In genomic region chr14:79503371-79504075, GRCm38 (mm10) we compare ENCODE assay signal across 8 mouse cellular contexts. TPM values are rescaled to one million over a fixed set of nuclear protein-coding genes. Genes with fewer than 3 reads are reported as not detected.
A peak's percentile ranks its signal among the peaks of the same experiment; 100 is the strongest.
DNase-seq lines count a peak whose midpoint lies in the region; ATAC-seq and TF ChIP-seq lines count a peak whose summit lies in the region.

No protein-coding gene starts in this region.

- no peak for TF ChIP-seq CTCF in thymus, adult 2 months (IDR thresholded peaks at IDR 0.05; ENCODE audit: borderline replicate concordance, control insufficient read depth, extremely low read depth, insufficient read depth, low read length, poor library complexity)
- TF ChIP-seq CTCF in kidney, postnatal 0 days (IDR thresholded peaks at IDR 0.05; ENCODE audit: low read depth), result no peak; the same call in 1 of the 2 replicates

- 69% methylated on average over 5 of the region's 5 CpGs for WGBS in thymus, adult 2 months
- 55% methylated on average over 5 of the region's 5 CpGs for WGBS in kidney, postnatal 0 days
- 49% methylated on average over 5 of the region's 5 CpGs for WGBS in stomach, embryonic 16.5 days
- 87% methylated on average over 5 of the region's 5 CpGs for WGBS in forebrain, embryonic 12.5 days

- H3K9me3 ChIP-seq in kidney, postnatal 0 days (replicated peaks; ENCODE audit: low read length), result no peaks in the 10 kb centered on the region
- no peaks in the 10 kb centered on the region for H3K9me3 ChIP-seq in stomach, embryonic 16.5 days (replicated peaks; ENCODE audit: control insufficient read depth, low read length)
- no peaks in the 10 kb centered on the region for H3K9me3 ChIP-seq in forebrain, embryonic 12.5 days

- no peak overlapping the region for H3K4me3 ChIP-seq in thymus, adult 2 months (ENCODE audit: control insufficient read depth, insufficient read depth, low read length)
- H3K4me3 ChIP-seq in kidney, postnatal 0 days (replicated peaks; ENCODE audit: low read depth, low read length), result no peak overlapping the region
- H3K4me3 ChIP-seq in stomach, embryonic 16.5 days (replicated peaks; ENCODE audit: low read length), result no peak overlapping the region
- no peak overlapping the region for H3K4me3 ChIP-seq in forebrain, embryonic 12.5 days (replicated peaks)

- peak; percentile 70 for DNase-seq in adrenal gland, postnatal 10 days
- no peak for DNase-seq in adrenal gland, postnatal 4 days (ENCODE audit: low spot score in 2 of 2)
- DNase-seq in thymus, adult 2 months, result no peak
- no peak for DNase-seq in thymus, postnatal 36 days
- DNase-seq in kidney, postnatal 0 days (ENCODE audit: low spot score), result no peak
- DNase-seq in retina, postnatal 1 day, result no peak

- peak overlapping the region; percentile 43; the same call in 1 of the 2 replicates for H3K27ac ChIP-seq in thymus, adult 2 months (ENCODE audit: control insufficient read depth, insufficient read depth, low read length)
- H3K27ac ChIP-seq in kidney, postnatal 0 days, result peak overlapping the region; percentile 5
- H3K27ac ChIP-seq in stomach, embryonic 16.5 days (ENCODE audit: low read length), result peak overlapping the region; percentile 84
- H3K27ac ChIP-seq in forebrain, embryonic 12.5 days, result no peak overlapping the region

- H3K9ac ChIP-seq in kidney, postnatal 0 days (ENCODE audit: low read depth, low read length), result no peak overlapping the region
- H3K9ac ChIP-seq in stomach, embryonic 16.5 days (ENCODE audit: low read length), result no peak overlapping the region
- no peak overlapping the region for H3K9ac ChIP-seq in forebrain, embryonic 12.5 days

- ATAC-seq in kidney, postnatal 0 days (replicated peaks; ENCODE audit: low FRiP score, low read depth), result no peak
- ATAC-seq in stomach, embryonic 16.5 days (ENCODE audit: insufficient read depth, low FRiP score), result peak; percentile 61; the same call in 1 of the 2 replicates
- ATAC-seq in forebrain, embryonic 12.5 days (ENCODE audit: low FRiP score), result no peak

- H3K4me2 ChIP-seq in kidney, postnatal 0 days (ENCODE audit: low read length), result no peak overlapping the region
- H3K4me2 ChIP-seq in stomach, embryonic 16.5 days (ENCODE audit: low read depth, low read length), result no peak overlapping the region
- H3K4me2 ChIP-seq in forebrain, embryonic 12.5 days, result no peak overlapping the region

- H3K36me3 ChIP-seq in thymus, adult 2 months (ENCODE audit: control insufficient read depth, insufficient read depth, low read length), result no peaks in the 10 kb centered on the region
- 0 out of 2 replicates have a peak, but pooled peaks cover 2% of the 10 kb centered on the region for H3K36me3 ChIP-seq in kidney, postnatal 0 days (ENCODE audit: insufficient read depth, low read length)
- H3K36me3 ChIP-seq in stomach, embryonic 16.5 days (ENCODE audit: control insufficient read depth, insufficient read depth, low read length), result no peaks in the 10 kb centered on the region
- H3K36me3 ChIP-seq in forebrain, embryonic 12.5 days (replicated peaks), result no peaks in the 10 kb centered on the region

- TF ChIP-seq POLR2A in thymus, adult 2 months (IDR thresholded peaks at IDR 0.05; ENCODE audit: control insufficient read depth, extremely low read depth, insufficient read depth, low read length, poor library complexity), result no peak

- H3K4me1 ChIP-seq in thymus, adult 2 months (replicated peaks; ENCODE audit: control insufficient read depth, insufficient read depth, low read length), result peaks cover 11% of the 10 kb centered on the region
- peaks cover 4% of the 10 kb centered on the region; the same call in 1 of the 2 replicates for H3K4me1 ChIP-seq in kidney, postnatal 0 days (replicated peaks; ENCODE audit: insufficient read depth, low read length)
- peaks cover 19% of the 10 kb centered on the region for H3K4me1 ChIP-seq in stomach, embryonic 16.5 days (ENCODE audit: control insufficient read depth, insufficient read depth, low read length)
- H3K4me1 ChIP-seq in forebrain, embryonic 12.5 days, result no peaks in the 10 kb centered on the region

- no peaks in the 10 kb centered on the region for H3K27me3 ChIP-seq in thymus, adult 2 months (ENCODE audit: control insufficient read depth, insufficient read depth, low read length)
- no peaks in the 10 kb centered on the region for H3K27me3 ChIP-seq in kidney, postnatal 0 days (ENCODE audit: insufficient read depth, low read length)
- no peaks in the 10 kb centered on the region for H3K27me3 ChIP-seq in stomach, embryonic 16.5 days (ENCODE audit: control insufficient read depth, insufficient read depth, low read length)
- H3K27me3 ChIP-seq in forebrain, embryonic 12.5 days, result no peaks in the 10 kb centered on the region

RNA-seq across cellular contexts. Expression of gene Wbp4, which starts 22.2 kb away (rescaled TPM):
- 10 to 100 TPM; 33.5 to 33.6 TPM for total RNA-seq in adrenal gland, postnatal 10 days (2021)
- total RNA-seq in adrenal gland, postnatal 4 days (2021), result 10 to 100 TPM; 44.8 to 46.7 TPM
- 7.3 TPM in 2 replicates for polyA plus RNA-seq in thymus, adult 2 months (2012; rRNA removed)
- polyA plus RNA-seq in kidney, postnatal 0 days (2015; fragmentation: Nextera tagmentation; extraction: Ambion mirVana), result 46.8 and 47.6 TPM in 2 replicates
- polyA plus RNA-seq in stomach, embryonic 16.5 days (2015; fragmentation: Nextera tagmentation; extraction: Ambion mirVana), result 32.4 and 36.4 TPM in 2 replicates
- 55.9 and 56.7 TPM in 2 replicates for polyA plus RNA-seq in forebrain, embryonic 12.5 days (2016; fragmentation: Nextera tagmentation; extraction: Ambion mirVana)

RNA-seq across cellular contexts. Expression of gene Elf1, which starts 22.5 kb away (rescaled TPM):
- 10 to 100 TPM; 24.7 to 27.4 TPM for total RNA-seq in adrenal gland, postnatal 10 days (2021)
- 10 to 100 TPM; 27.4 to 28.8 TPM for total RNA-seq in adrenal gland, postnatal 4 days (2021)
- polyA plus RNA-seq in thymus, adult 2 months (2012; rRNA removed), result 71.4 and 75.9 TPM in 2 replicates
- polyA plus RNA-seq in kidney, postnatal 0 days (2015; fragmentation: Nextera tagmentation; extraction: Ambion mirVana), result 18.2 and 18.3 TPM in 2 replicates
- polyA plus RNA-seq in stomach, embryonic 16.5 days (2015; fragmentation: Nextera tagmentation; extraction: Ambion mirVana), result 18.0 and 19.2 TPM in 2 replicates
- polyA plus RNA-seq in forebrain, embryonic 12.5 days (2016; fragmentation: Nextera tagmentation; extraction: Ambion mirVana), result 5.7 and 6.2 TPM in 2 replicates

RNA-seq across cellular contexts. Expression of gene Kbtbd6, which starts 51.9 kb away (rescaled TPM):
- under 1 TPM; 0.61 to 0.72 TPM for total RNA-seq in adrenal gland, postnatal 10 days (2021)
- total RNA-seq in adrenal gland, postnatal 4 days (2021), result 1 to 10 TPM; 1.0 to 1.1 TPM
- polyA plus RNA-seq in thymus, adult 2 months (2012; rRNA removed), result 6.8 and 9.7 TPM in 2 replicates
- 2.0 and 2.1 TPM in 2 replicates for polyA plus RNA-seq in kidney, postnatal 0 days (2015; fragmentation: Nextera tagmentation; extraction: Ambion mirVana)
- 1.4 and 1.8 TPM in 2 replicates for polyA plus RNA-seq in stomach, embryonic 16.5 days (2015; fragmentation: Nextera tagmentation; extraction: Ambion mirVana)
- 6.1 and 6.2 TPM in 2 replicates for polyA plus RNA-seq in forebrain, embryonic 12.5 days (2016; fragmentation: Nextera tagmentation; extraction: Ambion mirVana)
